Mouse (Mus musculus) megakaryocyte, embryonic 14.5 days (primary cell): ENCODE measurements at regions not wholly inside any gene's neighbourhood (a gene's known extent, or its start where the extent isn't known, plus 50 kb on each side); places are given as distances from the start of the nearest gene placed in this dataset.

ENCODE experiments used
- H3K27me3 ChIP-seq: replicated peaks from 2 replicates; pipeline ENCODE3; 2012; ENCODE audit warnings: inconsistent platforms
- H3K36me3 ChIP-seq: replicated peaks from 2 replicates; pipeline ENCODE3; 2012; ENCODE audit warnings: low read length, inconsistent platforms, mixed read lengths
- H3K4me1 ChIP-seq: 2 replicates; pipeline ENCODE4 v1.6.1; 2012; ENCODE audit warnings: inconsistent platforms
- H3K4me3 ChIP-seq: replicated peaks from 2 replicates; pipeline ENCODE3; 2012; ENCODE audit warnings: moderate library complexity, mild to moderate bottlenecking, inconsistent platforms
- H3K9me3 ChIP-seq: 2 replicates; pipeline ENCODE4 v1.6.1; 2012; ENCODE audit warnings: inconsistent platforms
- FLI1 ChIP-seq: IDR thresholded peaks from 2 replicates; pipeline ENCODE4 v1.6.1; 2012; ENCODE audit warnings: low read length, inconsistent platforms, mixed read lengths
- GATA1 ChIP-seq: IDR thresholded peaks from 3 replicates; pipeline ENCODE4 v1.6.1; 2012; ENCODE audit warnings: mixed read lengths, low read length, inconsistent platforms, borderline replicate concordance

GRCm38 (mm10) chr9:62590407-62591195 is 53.8 kb upstream of the Coro2b start:
- Histone ChIP-seq H3K27me3 (peaks cover 20% of the 10 kb centered on the region), H3K9me3 (peaks cover 61% of the 10 kb centered on the region), H3K36me3 (no peaks in the 10 kb centered on the region), H3K4me1 (no peaks in the 10 kb centered on the region), H3K4me3 (no peak overlapping the region)
- TF ChIP-seq GATA1 (no peak), FLI1 (no peak)

- Histone ChIP-seq H3K9me3 (peaks cover 61% of the 10 kb centered on the region), H3K4me1 (no peaks in the 10 kb centered on the region), H3K4me3 (no peak overlapping the region), H3K27me3 (peaks cover 20% of the 10 kb centered on the region), H3K36me3 (no peaks in the 10 kb centered on the region)
- TF ChIP-seq GATA1: no peak
- no peak for TF ChIP-seq FLI1
Measured at GRCm38 (mm10) chr9:62591196-62591485, 54.3 kb upstream of the Coro2b start.

GRCm38 (mm10) chr9:62598056-62598455 is 61.2 kb upstream of the Coro2b start:
- peaks cover 12% of the 10 kb centered on the region for H3K27me3 ChIP-seq
- peaks cover 24% of the 10 kb centered on the region for H3K9me3 ChIP-seq
- TF ChIP-seq GATA1: no peak
- H3K4me1 ChIP-seq: no peaks in the 10 kb centered on the region
- no peak overlapping the region for H3K4me3 ChIP-seq
- no peaks in the 10 kb centered on the region for H3K36me3 ChIP-seq

- no peak for TF ChIP-seq GATA1
- no peak for TF ChIP-seq FLI1
Measured at GRCm38 (mm10) chr9:62598956-62599355, 62.1 kb upstream of the Coro2b start.

GRCm38 (mm10) chr9:62610526-62610925 is 67.1 kb upstream of the Itga11 start:
- H3K27me3 ChIP-seq: peaks cover 36% of the 10 kb centered on the region
- no peak overlapping the region for H3K4me3 ChIP-seq
- peaks cover 48% of the 10 kb centered on the region for H3K9me3 ChIP-seq
- TF ChIP-seq FLI1 (no peak), GATA1 (no peak)
- no peaks in the 10 kb centered on the region for H3K4me1 ChIP-seq
- no peaks in the 10 kb centered on the region for H3K36me3 ChIP-seq

More at GRCm38 (mm10) chr9:62598956-62599355, 62.1 kb upstream of the Coro2b start:
- Histone ChIP-seq H3K4me3 (no peak overlapping the region), H3K36me3 (no peaks in the 10 kb centered on the region), H3K27me3 (peaks cover 12% of the 10 kb centered on the region), H3K4me1 (no peaks in the 10 kb centered on the region), H3K9me3 (peaks cover 17% of the 10 kb centered on the region)

- Histone ChIP-seq H3K36me3 (no peaks in the 10 kb centered on the region), H3K4me1 (no peaks in the 10 kb centered on the region), H3K27me3 (peaks cover 37% of the 10 kb centered on the region), H3K9me3 (peaks cover 39% of the 10 kb centered on the region), H3K4me3 (no peak overlapping the region)
- no peak for TF ChIP-seq GATA1
- TF ChIP-seq FLI1: no peak
Measured at GRCm38 (mm10) chr9:62611452-62611851, 66.2 kb upstream of the Itga11 start.

GRCm38 (mm10) chr9:62613053-62613452 is 64.6 kb upstream of the Itga11 start:
- Histone ChIP-seq H3K9me3 (peaks cover 33% of the 10 kb centered on the region), H3K36me3 (no peaks in the 10 kb centered on the region), H3K27me3 (peaks cover 41% of the 10 kb centered on the region), H3K4me3 (no peak overlapping the region), H3K4me1 (no peaks in the 10 kb centered on the region)
- TF ChIP-seq GATA1: no peak
- TF ChIP-seq FLI1: no peak

GRCm38 (mm10) chr9:62613806-62614205 is 63.8 kb upstream of the Itga11 start:
- H3K27me3 ChIP-seq: peaks cover 41% of the 10 kb centered on the region
- H3K9me3 ChIP-seq: peaks cover 26% of the 10 kb centered on the region
- H3K4me1 ChIP-seq: no peaks in the 10 kb centered on the region
- H3K4me3 ChIP-seq: no peak overlapping the region
- H3K36me3 ChIP-seq: no peaks in the 10 kb centered on the region
- TF ChIP-seq GATA1 (no peak), FLI1 (no peak)

GRCm38 (mm10) chr9:62614950-62615349 is 62.7 kb upstream of the Itga11 start:
- H3K4me3 ChIP-seq: no peak overlapping the region
- peaks cover 46% of the 10 kb centered on the region for H3K27me3 ChIP-seq
- peaks cover 22% of the 10 kb centered on the region for H3K9me3 ChIP-seq
- TF ChIP-seq GATA1 (no peak), FLI1 (no peak)
- no peaks in the 10 kb centered on the region for H3K36me3 ChIP-seq
- no peaks in the 10 kb centered on the region for H3K4me1 ChIP-seq

GRCm38 (mm10) chr9:62615799-62616198 is 61.8 kb upstream of the Itga11 start:
- Histone ChIP-seq H3K27me3 (peaks cover 47% of the 10 kb centered on the region), H3K4me3 (no peak overlapping the region), H3K36me3 (no peaks in the 10 kb centered on the region), H3K9me3 (peaks cover 14% of the 10 kb centered on the region), H3K4me1 (no peaks in the 10 kb centered on the region)
- TF ChIP-seq FLI1 (no peak), GATA1 (no peak)
